Mouse (Mus musculus): ENCODE measurements around the gene Pclo. TPM values are rescaled to one million over a fixed set of nuclear protein-coding genes. Genes with fewer than 3 reads are reported as not detected.

Pclo gene
- total and polyA plus RNA-seq, 3 experiments: 0.42 to 1.0 TPM; not detected in 1

DNA sequence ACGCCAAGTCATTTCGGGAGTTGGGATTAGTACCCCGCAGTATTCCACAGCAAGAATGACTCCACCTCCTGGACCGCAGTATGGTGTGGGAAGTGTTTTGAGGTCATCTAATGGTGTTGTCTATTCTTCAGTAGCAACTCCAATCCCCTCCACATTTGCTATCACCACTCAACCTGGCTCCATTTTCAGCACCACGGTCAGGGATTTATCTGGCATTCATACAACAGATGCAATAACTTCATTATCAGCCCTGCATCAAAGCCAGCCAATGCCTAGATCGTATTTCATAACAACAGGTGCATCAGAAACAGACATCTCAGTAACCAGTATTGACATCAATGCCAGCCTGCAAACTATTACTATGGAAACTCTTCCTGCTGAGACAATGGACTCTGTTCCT is 165.7 kb downstream of the Pclo start:
- Histone ChIP-seq H3K4me3 (ENCODE audit: control insufficient read depth in 1 of 2, insufficient read depth in 1 of 2, low read depth in 2 of 2, low read length in 2 of 2) (no peak overlapping the region), H3K27ac (ENCODE audit: control insufficient read depth, low read depth, low read length) (no peak overlapping the region), H3K27me3 (ENCODE audit: control insufficient read depth in 1 of 2, insufficient read depth in 2 of 2, low read length in 2 of 2) (no peaks in the 10 kb centered on the region), H3K36me3 (ENCODE audit: control insufficient read depth in 1 of 2, insufficient read depth in 2 of 2, low read length in 2 of 2) (no peaks in the 10 kb centered on the region), H3K79me2 (ENCODE audit: control insufficient read depth, insufficient read depth, low read length, poor library complexity) (no peaks in the 10 kb centered on the region), H3K9ac (ENCODE audit: control insufficient read depth, low read depth, low read length, poor library complexity, severe bottlenecking) (no peak overlapping the region), H3K4me1 (ENCODE audit: control insufficient read depth in 1 of 2, insufficient read depth in 2 of 2, low read length in 2 of 2) (no peaks in the 10 kb centered on the region), H3K9me3 (replicated peaks; ENCODE audit: insufficient read depth, low read length) (no peaks in the 10 kb centered on the region)
- no peak for TF ChIP-seq ZMIZ1 (IDR thresholded peaks at IDR 0.05; ENCODE audit: low read depth, low read length)
- no peak for TF ChIP-seq ZC3H11A (IDR thresholded peaks at IDR 0.05; ENCODE audit: low read depth, low read length)
- 0 out of 2 replicates have a peak, but pooled peaks have one; percentile 24 for TF ChIP-seq GATA1 (IDR thresholded peaks at IDR 0.05; ENCODE audit: low read depth, low read length)
- no peak for TF ChIP-seq JUND (IDR thresholded peaks at IDR 0.05; ENCODE audit: low read depth, low read length)
- no peak for TF ChIP-seq MAZ (IDR thresholded peaks at IDR 0.05; ENCODE audit: low read depth, low read length)
- DNase-seq (ENCODE audit: low read depth, low spot score): peak; percentile 55

DNA sequence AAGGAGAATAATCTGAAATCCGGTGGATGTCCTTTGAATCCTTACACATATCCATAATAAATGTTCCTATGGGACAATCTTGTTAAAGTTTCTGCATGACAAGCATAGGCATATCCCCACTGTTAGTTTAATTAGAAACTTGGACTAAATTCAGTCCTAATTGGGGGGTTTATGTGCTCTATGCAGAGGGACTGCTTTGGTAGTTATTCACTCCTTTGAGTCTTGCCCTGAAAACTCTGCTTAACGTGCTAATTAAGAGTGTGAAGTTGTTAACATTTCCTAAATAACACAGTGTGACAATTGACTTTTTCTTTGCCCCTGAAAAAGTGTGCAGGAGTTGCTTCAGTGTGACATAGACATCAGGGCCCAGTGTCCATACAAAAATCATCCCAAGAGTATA is 177.3 kb downstream of the Pclo start:
- Histone ChIP-seq H3K79me2 (ENCODE audit: control insufficient read depth, insufficient read depth, low read length, poor library complexity) (no peaks in the 10 kb centered on the region), H3K9me3 (replicated peaks; ENCODE audit: insufficient read depth, low read length) (no peaks in the 10 kb centered on the region), H3K27ac (ENCODE audit: control insufficient read depth, low read depth, low read length) (no peak overlapping the region), H3K36me3 (ENCODE audit: control insufficient read depth in 1 of 2, insufficient read depth in 2 of 2, low read length in 2 of 2) (no peaks in the 10 kb centered on the region), H3K27me3 (ENCODE audit: control insufficient read depth in 1 of 2, insufficient read depth in 2 of 2, low read length in 2 of 2) (no peaks in the 10 kb centered on the region), H3K4me3 (ENCODE audit: control insufficient read depth in 1 of 2, insufficient read depth in 1 of 2, low read depth in 2 of 2, low read length in 2 of 2) (no peak overlapping the region), H3K9ac (ENCODE audit: control insufficient read depth, low read depth, low read length, poor library complexity, severe bottlenecking) (no peak overlapping the region), H3K4me1 (ENCODE audit: control insufficient read depth in 1 of 2, insufficient read depth in 2 of 2, low read length in 2 of 2) (no peaks in the 10 kb centered on the region)
- no peak for TF ChIP-seq HCFC1 (IDR thresholded peaks at IDR 0.05; ENCODE audit: low read depth, low read length)
- TF ChIP-seq BHLHE40 (IDR thresholded peaks at IDR 0.05; ENCODE audit: borderline replicate concordance, low read depth, low read length): no peak
- no peak for TF ChIP-seq POLR2AphosphoS5 (IDR thresholded peaks at IDR 0.05; ENCODE audit: borderline replicate concordance, low read depth, low read length)
- TF ChIP-seq MAX (IDR thresholded peaks at IDR 0.05; ENCODE audit: low read length): no peak
- TF ChIP-seq USF2 (IDR thresholded peaks at IDR 0.05; ENCODE audit: borderline replicate concordance in 1 of 2, insufficient read depth in 1 of 2, low read depth in 1 of 2, low read length in 2 of 2): no peak
- no peak for TF ChIP-seq GATA1 (IDR thresholded peaks at IDR 0.05; ENCODE audit: low read depth, low read length)
- TF ChIP-seq NELFE (IDR thresholded peaks at IDR 0.05; ENCODE audit: low read depth, low read length): no peak
- TF ChIP-seq TAL1 (IDR thresholded peaks at IDR 0.05; ENCODE audit: low read length): no peak
- TF ChIP-seq ZNF384 (IDR thresholded peaks at IDR 0.05; ENCODE audit: low read depth, low read length): no peak
- TF ChIP-seq ZKSCAN1 (IDR thresholded peaks at IDR 0.05; ENCODE audit: low read depth, low read length): no peak
- TF ChIP-seq E2F4 (IDR thresholded peaks at IDR 0.05; ENCODE audit: borderline replicate concordance, low read depth, low read length): no peak
- no peak for TF ChIP-seq NRF1 (IDR thresholded peaks at IDR 0.05; ENCODE audit: insufficient read depth, low read depth, low read length, poor library complexity, severe bottlenecking)
- DNase-seq (ENCODE audit: low read depth, low spot score): no peak
